Mouse (Mus musculus): ENCODE measurements at regions not wholly inside any gene's neighbourhood (a gene's known extent, or its start where the extent isn't known, plus 50 kb on each side); places are given as distances from the start of the nearest gene placed in this dataset.
A peak's percentile ranks its signal among the peaks of the same experiment; 100 is the strongest.
"Not testable (repeated sequence)": the region's sequence is repeated elsewhere in the genome, so short reads cannot be mapped to it uniquely, and the experiment has no call there.

GRCm38 (mm10) chr4:92977761-92978160 lies 357.6 kb downstream of the Tusc1 start:
- H3K9ac ChIP-seq (ENCODE audit: insufficient read depth, low read depth, low read length, poor library complexity, severe bottlenecking): no peak overlapping the region
- no peak overlapping the region for H3K4me3 ChIP-seq (ENCODE audit: insufficient read depth in 1 of 2, low read depth in 1 of 2, low read length in 2 of 2, poor library complexity in 1 of 2, severe bottlenecking in 1 of 2)
- in situ Hi-C loops (cut with MboI; ENCODE audit: low sequenced_read_pairs in 2 of 2, unreplicated experiment in 2 of 2): no loop called here
- H3K27ac ChIP-seq (ENCODE audit: insufficient read depth, low read depth, low read length, poor library complexity, severe bottlenecking): no peak overlapping the region
- TF ChIP-seq ZNF384 (IDR thresholded peaks at IDR 0.05; ENCODE audit: low read depth, low read length): no peak
- no peak for TF ChIP-seq MAFK (IDR thresholded peaks at IDR 0.05; ENCODE audit: insufficient read depth, low read depth, low read length)
- TF ChIP-seq CHD2 (IDR thresholded peaks at IDR 0.05; ENCODE audit: low read depth, low read length): no peak
- no peak for TF ChIP-seq HCFC1 (IDR thresholded peaks at IDR 0.05; ENCODE audit: borderline replicate concordance, insufficient read depth, low read length)
- TF ChIP-seq ZC3H11A (IDR thresholded peaks at IDR 0.05; ENCODE audit: borderline replicate concordance, low read depth, low read length): no peak
- H3K4me1 ChIP-seq (ENCODE audit: control insufficient read depth in 2 of 2, insufficient read depth in 2 of 2, low read length in 2 of 2, poor library complexity in 1 of 2): no peaks in the 10 kb centered on the region
- no peaks in the 10 kb centered on the region for H3K9me3 ChIP-seq (ENCODE audit: control insufficient read depth, insufficient read depth, low read depth, low read length)
- no peak for DNase-seq (ENCODE audit: low read depth, low spot score)
- no peaks in the 10 kb centered on the region for H3K36me3 ChIP-seq (ENCODE audit: control insufficient read depth, insufficient read depth, low read length, poor library complexity, severe bottlenecking)

GRCm38 (mm10) chr4:92942068-92942707 lies 393.1 kb downstream of the Tusc1 start:
- Histone ChIP-seq H3K4me3 (ENCODE audit: insufficient read depth in 1 of 2, low read depth in 1 of 2, low read length in 2 of 2, poor library complexity in 1 of 2, severe bottlenecking in 1 of 2) (no peak overlapping the region), H3K9ac (ENCODE audit: insufficient read depth, low read depth, low read length, poor library complexity, severe bottlenecking) (no peak overlapping the region), H3K4me1 (ENCODE audit: control insufficient read depth in 2 of 2, insufficient read depth in 2 of 2, low read length in 2 of 2, poor library complexity in 1 of 2) (no peaks in the 10 kb centered on the region), H3K27ac (ENCODE audit: insufficient read depth, low read depth, low read length, poor library complexity, severe bottlenecking) (no peak overlapping the region), H3K36me3 (ENCODE audit: control insufficient read depth, insufficient read depth, low read length, poor library complexity, severe bottlenecking) (no peaks in the 10 kb centered on the region), H3K9me3 (ENCODE audit: control insufficient read depth, insufficient read depth, low read depth, low read length) (no peaks in the 10 kb centered on the region)
- in situ Hi-C loops (cut with MboI; ENCODE audit: low sequenced_read_pairs in 2 of 2, unreplicated experiment in 2 of 2): no loop called here
- no peak for DNase-seq (ENCODE audit: low read depth, low spot score)
- no peak for TF ChIP-seq HCFC1 (IDR thresholded peaks at IDR 0.05; ENCODE audit: borderline replicate concordance, insufficient read depth, low read length)
- TF ChIP-seq CHD2 (IDR thresholded peaks at IDR 0.05; ENCODE audit: low read depth, low read length): no peak
- no peak for TF ChIP-seq ZC3H11A (IDR thresholded peaks at IDR 0.05; ENCODE audit: borderline replicate concordance, low read depth, low read length)
- TF ChIP-seq MAFK (IDR thresholded peaks at IDR 0.05; ENCODE audit: insufficient read depth, low read depth, low read length): no peak
- no peak for TF ChIP-seq ZNF384 (IDR thresholded peaks at IDR 0.05; ENCODE audit: low read depth, low read length)

- Histone ChIP-seq H3K4me3 (ENCODE audit: insufficient read depth in 1 of 2, low read depth in 1 of 2, low read length in 2 of 2, poor library complexity in 1 of 2, severe bottlenecking in 1 of 2) (no peak overlapping the region), H3K4me1 (ENCODE audit: control insufficient read depth in 2 of 2, insufficient read depth in 2 of 2, low read length in 2 of 2, poor library complexity in 1 of 2) (no peaks in the 10 kb centered on the region), H3K27ac (ENCODE audit: insufficient read depth, low read depth, low read length, poor library complexity, severe bottlenecking) (no peak overlapping the region), H3K36me3 (ENCODE audit: control insufficient read depth, insufficient read depth, low read length, poor library complexity, severe bottlenecking) (no peaks in the 10 kb centered on the region), H3K9me3 (ENCODE audit: control insufficient read depth, insufficient read depth, low read depth, low read length) (no peaks in the 10 kb centered on the region), H3K9ac (ENCODE audit: insufficient read depth, low read depth, low read length, poor library complexity, severe bottlenecking) (no peak overlapping the region)
- in situ Hi-C loops (cut with MboI; ENCODE audit: low sequenced_read_pairs in 2 of 2, unreplicated experiment in 2 of 2): no loop called here
- no peak for TF ChIP-seq CHD2 (IDR thresholded peaks at IDR 0.05; ENCODE audit: low read depth, low read length)
- TF ChIP-seq ZC3H11A (IDR thresholded peaks at IDR 0.05; ENCODE audit: borderline replicate concordance, low read depth, low read length): no peak
- TF ChIP-seq HCFC1 (IDR thresholded peaks at IDR 0.05; ENCODE audit: borderline replicate concordance, insufficient read depth, low read length): no peak
- TF ChIP-seq ZNF384 (IDR thresholded peaks at IDR 0.05; ENCODE audit: low read depth, low read length): no peak
- no peak for TF ChIP-seq MAFK (IDR thresholded peaks at IDR 0.05; ENCODE audit: insufficient read depth, low read depth, low read length)
- no peak for DNase-seq (ENCODE audit: low read depth, low spot score)
Measured at GRCm38 (mm10) chr4:92931272-92931671, 404.0 kb downstream of the Tusc1 start.

GRCm38 (mm10) chr4:92921386-92922040 lies 413.8 kb downstream of the Tusc1 start:
- Histone ChIP-seq H3K4me1 (ENCODE audit: control insufficient read depth in 2 of 2, insufficient read depth in 2 of 2, low read length in 2 of 2, poor library complexity in 1 of 2) (no peaks in the 10 kb centered on the region), H3K9me3 (ENCODE audit: control insufficient read depth, insufficient read depth, low read depth, low read length) (no peaks in the 10 kb centered on the region), H3K9ac (ENCODE audit: insufficient read depth, low read depth, low read length, poor library complexity, severe bottlenecking) (no peak overlapping the region), H3K36me3 (ENCODE audit: control insufficient read depth, insufficient read depth, low read length, poor library complexity, severe bottlenecking) (no peaks in the 10 kb centered on the region), H3K27ac (ENCODE audit: insufficient read depth, low read depth, low read length, poor library complexity, severe bottlenecking) (no peak overlapping the region), H3K4me3 (ENCODE audit: insufficient read depth in 1 of 2, low read depth in 1 of 2, low read length in 2 of 2, poor library complexity in 1 of 2, severe bottlenecking in 1 of 2) (no peak overlapping the region)
- TF ChIP-seq MAFK (IDR thresholded peaks at IDR 0.05; ENCODE audit: insufficient read depth, low read depth, low read length): no peak
- TF ChIP-seq ZNF384 (IDR thresholded peaks at IDR 0.05; ENCODE audit: low read depth, low read length): no peak
- no peak for TF ChIP-seq HCFC1 (IDR thresholded peaks at IDR 0.05; ENCODE audit: borderline replicate concordance, insufficient read depth, low read length)
- no peak for TF ChIP-seq ZC3H11A (IDR thresholded peaks at IDR 0.05; ENCODE audit: borderline replicate concordance, low read depth, low read length)
- TF ChIP-seq CHD2 (IDR thresholded peaks at IDR 0.05; ENCODE audit: low read depth, low read length): no peak
- no peak for DNase-seq (ENCODE audit: low read depth, low spot score)
- in situ Hi-C loops (cut with MboI; ENCODE audit: low sequenced_read_pairs in 2 of 2, unreplicated experiment in 2 of 2): no loop called here

- H3K4me1 ChIP-seq (ENCODE audit: control insufficient read depth in 2 of 2, insufficient read depth in 2 of 2, low read length in 2 of 2, poor library complexity in 1 of 2); H3K36me3 ChIP-seq (ENCODE audit: control insufficient read depth, insufficient read depth, low read length, poor library complexity, severe bottlenecking); H3K9me3 ChIP-seq (ENCODE audit: control insufficient read depth, insufficient read depth, low read depth, low read length); in situ Hi-C loops (cut with MboI; ENCODE audit: low sequenced_read_pairs in 2 of 2, unreplicated experiment in 2 of 2); H3K4me3 ChIP-seq (ENCODE audit: insufficient read depth in 1 of 2, low read depth in 1 of 2, low read length in 2 of 2, poor library complexity in 1 of 2, severe bottlenecking in 1 of 2); H3K27ac ChIP-seq (ENCODE audit: insufficient read depth, low read depth, low read length, poor library complexity, severe bottlenecking); H3K9ac ChIP-seq (ENCODE audit: insufficient read depth, low read depth, low read length, poor library complexity, severe bottlenecking): not testable (repeated sequence)
- peak; percentile 9 for DNase-seq (ENCODE audit: low read depth, low spot score)
Measured at GRCm38 (mm10) chr4:92903468-92903867, 431.8 kb downstream of the Tusc1 start.
